Mouse (Mus musculus) heart, adult 2 months (tissue): ENCODE measurements at regions not wholly inside any gene's neighbourhood (a gene's known extent, or its start where the extent isn't known, plus 50 kb on each side); places are given as distances from the start of the nearest gene placed in this dataset.

ENCODE experiments used
- DNase-seq, 2 experiments: peaks; one replicate each; pipeline ENCODE4 v3.0.0; 2021
- H3K27ac ChIP-seq: fragments of 200-600 bp; 2 replicates; pipeline ENCODE4 v1.8.1; 2022
- H3K27me3 ChIP-seq: fragments of 200-500 bp; 2 replicates; pipeline ENCODE4 v1.6.1; 2012; ENCODE audit warnings: mild to moderate bottlenecking, low read length, inconsistent platforms, mixed read lengths; ENCODE audit not compliant: control insufficient read depth, insufficient read depth
- H3K36me3 ChIP-seq: fragments of 200-500 bp; 2 replicates; pipeline ENCODE4 v1.6.1; 2012; ENCODE audit warnings: low read length, inconsistent platforms; ENCODE audit not compliant: control insufficient read depth, insufficient read depth
- H3K4me1 ChIP-seq: fragments of 200-500 bp; 2 replicates; pipeline ENCODE4 v1.6.1; 2011; ENCODE audit warnings: low read length; ENCODE audit not compliant: control insufficient read depth, insufficient read depth
- H3K4me3 ChIP-seq: fragments of 200-600 bp; 2 replicates; pipeline ENCODE4 v1.8.1; 2022
- H3K79me2 ChIP-seq: fragments of 200-500 bp; replicated peaks from 2 replicates; pipeline ENCODE4 v1.6.1; 2012; ENCODE audit warnings: mild to moderate bottlenecking, inconsistent platforms, low read length, moderate library complexity, mixed read lengths; ENCODE audit not compliant: control insufficient read depth, insufficient read depth
- H3K9ac ChIP-seq: fragments of 200-500 bp; 2 replicates; pipeline ENCODE4 v1.6.1; 2012; ENCODE audit warnings: low read depth, mild to moderate bottlenecking, control low read depth, inconsistent platforms, low read length, mixed read lengths
- CTCF ChIP-seq: fragments of 200-600 bp; IDR thresholded peaks from 2 replicates; pipeline ENCODE4 v1.8.1; 2022; ENCODE audit warnings: antibody characterized with exemption, mild to moderate bottlenecking, moderate library complexity
- EP300 ChIP-seq: fragments of 200-500 bp; IDR thresholded peaks from 2 replicates; pipeline ENCODE4 v1.6.1; 2011; ENCODE audit warnings: low read depth, low read length, control low read depth; ENCODE audit not compliant: insufficient read depth
- POLR2A ChIP-seq: fragments of 200-500 bp; IDR thresholded peaks from 2 replicates; pipeline ENCODE4 v1.6.1; 2011; ENCODE audit warnings: mild to moderate bottlenecking, low read depth, low read length, control low read depth; ENCODE audit not compliant: insufficient read depth
- WGBS: fragments of 180-500 bp; shearing (Covaris S2); methylation state at CpG from one replicate; pipeline ENCODE4 v1.1.7; 2018; 5-methylcytosine and 5-hydroxymethylcytosine counted together
- intact Hi-C: fragments of 180-260 bp; cut with DNase I; formaldehyde crosslinking; loops from one replicate; pipeline ENCODE4 v1.15.1; 2025

- no peak overlapping the region for H3K27ac ChIP-seq
- H3K4me3 ChIP-seq: no peak overlapping the region
- no peaks in the 10 kb centered on the region for H3K79me2 ChIP-seq
- 76% methylated on average over 5 of the region's 5 CpGs for WGBS
- H3K36me3 ChIP-seq: no peaks in the 10 kb centered on the region
- no peak for DNase-seq
- TF ChIP-seq POLR2A (no peak), CTCF (no peak), EP300 (no peak)
- H3K9ac ChIP-seq: no peak overlapping the region
- intact Hi-C loops: no loop called here
- no peaks in the 10 kb centered on the region for H3K4me1 ChIP-seq
- no peaks in the 10 kb centered on the region for H3K27me3 ChIP-seq
These were observed 341.0 kb downstream of the 1700009N14Rik start for GRCm38 (mm10) chr4:39791096-39791495.

GRCm38 (mm10) chr4:39809950-39810349 lies 332.9 kb upstream of the Aco1 start:
- H3K4me1 ChIP-seq: no peaks in the 10 kb centered on the region
- WGBS: 71% methylated on average over 3 of the region's 3 CpGs
- DNase-seq: no peak
- no peaks in the 10 kb centered on the region for H3K79me2 ChIP-seq
- no peak overlapping the region for H3K27ac ChIP-seq
- H3K4me3 ChIP-seq: no peak overlapping the region
- no peaks in the 10 kb centered on the region for H3K27me3 ChIP-seq
- no peaks in the 10 kb centered on the region for H3K36me3 ChIP-seq
- no peak overlapping the region for H3K9ac ChIP-seq
- TF ChIP-seq EP300 (no peak), POLR2A (no peak)
- intact Hi-C loops: no loop called here

- Histone ChIP-seq H3K9ac (no peak overlapping the region), H3K27me3 (no peaks in the 10 kb centered on the region), H3K4me1 (no peaks in the 10 kb centered on the region), H3K79me2 (no peaks in the 10 kb centered on the region), H3K27ac (no peak overlapping the region), H3K4me3 (no peak overlapping the region), H3K36me3 (no peaks in the 10 kb centered on the region)
- WGBS: 67% methylated on average over 4 of the region's 4 CpGs
- no peak for DNase-seq
- intact Hi-C loops: no loop called here
- TF ChIP-seq CTCF (no peak), EP300 (no peak), POLR2A (no peak)
These were observed 330.1 kb upstream of the Aco1 start for GRCm38 (mm10) chr4:39812766-39813165.

- DNase-seq: no peak
- Histone ChIP-seq H3K4me3 (no peak overlapping the region), H3K36me3 (no peaks in the 10 kb centered on the region), H3K9ac (no peak overlapping the region), H3K27ac (no peak overlapping the region), H3K4me1 (no peaks in the 10 kb centered on the region), H3K79me2 (no peaks in the 10 kb centered on the region), H3K27me3 (no peaks in the 10 kb centered on the region)
- intact Hi-C loops: no loop called here
- TF ChIP-seq POLR2A: no peak
- TF ChIP-seq CTCF: no peak
- no peak for TF ChIP-seq EP300
These were observed 327.3 kb upstream of the Aco1 start for GRCm38 (mm10) chr4:39815620-39816019.

- Histone ChIP-seq H3K4me3 (no peak overlapping the region), H3K79me2 (no peaks in the 10 kb centered on the region), H3K27ac (no peak overlapping the region), H3K4me1 (no peaks in the 10 kb centered on the region), H3K27me3 (no peaks in the 10 kb centered on the region), H3K9ac (no peak overlapping the region), H3K36me3 (no peaks in the 10 kb centered on the region)
- DNase-seq: no peak
- WGBS: 72% methylated on average over 4 of the region's 4 CpGs
- intact Hi-C loops: no loop called here
- TF ChIP-seq CTCF: no peak
- TF ChIP-seq EP300: no peak
- no peak for TF ChIP-seq POLR2A
These were observed 325.2 kb upstream of the Aco1 start for GRCm38 (mm10) chr4:39817675-39818074.

GRCm38 (mm10) chr4:39833634-39834033 lies 309.2 kb upstream of the Aco1 start:
- no peak overlapping the region for H3K4me3 ChIP-seq
- no peak overlapping the region for H3K9ac ChIP-seq
- no peaks in the 10 kb centered on the region for H3K36me3 ChIP-seq
- WGBS: 30% methylated on average over 1 of the region's 1 CpGs
- intact Hi-C loops: no loop called here
- no peaks in the 10 kb centered on the region for H3K4me1 ChIP-seq
- H3K27ac ChIP-seq: no peak overlapping the region
- DNase-seq: no peak
- no peak for TF ChIP-seq POLR2A
- TF ChIP-seq EP300: no peak
- TF ChIP-seq CTCF: no peak
- no peaks in the 10 kb centered on the region for H3K79me2 ChIP-seq
- no peaks in the 10 kb centered on the region for H3K27me3 ChIP-seq
